Mouse (Mus musculus) lung, postnatal 25 days (tissue): ENCODE data around the gene Higd1c.
"Not testable (repeated sequence)": the region's sequence is repeated elsewhere in the genome, so short reads cannot be mapped to it uniquely, and the experiment has no call there.

ENCODE experiments used
- DNase-seq: peaks from one replicate; pipeline ENCODE4 v3.0.0; 2022; ENCODE audit warnings: low spot score

Higd1c gene

GRCm38 (mm10) chr15:100410918-100411672 is 46.8 kb downstream of the Higd1c start:
- peak; percentile 56 for DNase-seq

- no peak for DNase-seq
These were observed 47.4 kb downstream of the Higd1c start for GRCm38 (mm10) chr15:100411731-100412130.

- no peak for DNase-seq
These were observed 49.0 kb downstream of the Higd1c start for GRCm38 (mm10) chr15:100413306-100413705.

GRCm38 (mm10) chr15:100414011-100414410 is 49.7 kb downstream of the Higd1c start:
- no peak for DNase-seq

- DNase-seq = no peak
These were observed 50.6 kb downstream of the Higd1c start for GRCm38 (mm10) chr15:100414942-100415341.

GRCm38 (mm10) chr15:100415684-100416083 is 51.3 kb downstream of the Higd1c start:
- no peak for DNase-seq

GRCm38 (mm10) chr15:100417854-100418450 is 53.6 kb downstream of the Higd1c start:
- no peak for DNase-seq

GRCm38 (mm10) chr15:100419311-100419710 is 55.0 kb downstream of the Higd1c start:
- no peak for DNase-seq

GRCm38 (mm10) chr15:100419901-100420745 is 55.8 kb downstream of the Higd1c start:
- no peak for DNase-seq

- no peak for DNase-seq
These were observed 56.9 kb downstream of the Higd1c start for GRCm38 (mm10) chr15:100421059-100421757.

- not testable (repeated sequence) for DNase-seq
These were observed 57.4 kb downstream of the Higd1c start, which contains the start of gene Gm5475 for GRCm38 (mm10) chr15:100421758-100422197. Gene Gm5475 (plus strand): TSS chr15:100422147.

- no peak for DNase-seq
These were observed 58.1 kb downstream of the Higd1c start for GRCm38 (mm10) chr15:100422476-100422875.

GRCm38 (mm10) chr15:100422899-100423860 is 58.8 kb downstream of the Higd1c start:
- peak; percentile 98 for DNase-seq

GRCm38 (mm10) chr15:100423916-100424315 is 59.6 kb downstream of the Higd1c start:
- DNase-seq = peak; percentile 59

GRCm38 (mm10) chr15:100424396-100425122 is 60.2 kb downstream of the Higd1c start, which contains the start of gene Slc11a2:
Gene Slc11a2 (minus strand): TSS chr15:100425072.
- DNase-seq = no peak

- DNase-seq = no peak
These were observed 64.1 kb downstream of the Higd1c start for GRCm38 (mm10) chr15:100428296-100428905.

- no peak for DNase-seq
These were observed 65.7 kb downstream of the Higd1c start for GRCm38 (mm10) chr15:100429959-100430565.

GRCm38 (mm10) chr15:100433234-100433633 is 68.9 kb downstream of the Higd1c start:
- no peak for DNase-seq
